Mouse (Mus musculus): Measurements from ENCODE around the gene 1700008O03Rik. TPM values are rescaled to one million over a fixed set of nuclear protein-coding genes. Genes with fewer than 3 reads are reported as not detected.

1700008O03Rik gene
- polyA plus RNA-seq, 1 experiment from 2014 or later, result 0.59 TPM

GRCm38 (mm10) chr7:44374756-44375155, 10.9 kb downstream of the 1700008O03Rik start:
- Histone ChIP-seq H3K4me2 (peak overlapping the region; percentile 82), H3K27me3 (peaks cover 7% of the 10 kb centered on the region; the same call in 1 of the 2 replicates), H3K36me3 (ENCODE audit: poor library complexity, severe bottlenecking) (no peaks in the 10 kb centered on the region), H3K4me1 (peaks cover 20% of the 10 kb centered on the region), H3K9me3 (replicated peaks) (no peaks in the 10 kb centered on the region), H3K27ac (peak overlapping the region; percentile 49), H3K9ac (peak overlapping the region; percentile 78), H3K4me3 (peak overlapping the region; percentile 61)
- ATAC-seq, result peak; percentile 28
- 0% methylated on average over 5 of the region's 5 CpGs for whole genome bisulfite sequencing

GRCm38 (mm10) chr7:44373889-44374652, 11.5 kb downstream of the 1700008O03Rik start:
- under 1% methylated on average over 19 of the region's 19 CpGs for WGBS
- H3K4me1 ChIP-seq, result peaks cover 20% of the 10 kb centered on the region
- H3K36me3 ChIP-seq (ENCODE audit: poor library complexity, severe bottlenecking), result no peaks in the 10 kb centered on the region
- peak overlapping the region; percentile 82 for H3K4me2 ChIP-seq
- H3K9me3 ChIP-seq (replicated peaks), result no peaks in the 10 kb centered on the region
- H3K27ac ChIP-seq, result peak overlapping the region; percentile 49
- peaks cover 7% of the 10 kb centered on the region; the same call in 1 of the 2 replicates for H3K27me3 ChIP-seq
- H3K4me3 ChIP-seq, result peak overlapping the region; percentile 61
- ATAC-seq, result peak; percentile 93
- H3K9ac ChIP-seq, result peak overlapping the region; percentile 78

DNA sequence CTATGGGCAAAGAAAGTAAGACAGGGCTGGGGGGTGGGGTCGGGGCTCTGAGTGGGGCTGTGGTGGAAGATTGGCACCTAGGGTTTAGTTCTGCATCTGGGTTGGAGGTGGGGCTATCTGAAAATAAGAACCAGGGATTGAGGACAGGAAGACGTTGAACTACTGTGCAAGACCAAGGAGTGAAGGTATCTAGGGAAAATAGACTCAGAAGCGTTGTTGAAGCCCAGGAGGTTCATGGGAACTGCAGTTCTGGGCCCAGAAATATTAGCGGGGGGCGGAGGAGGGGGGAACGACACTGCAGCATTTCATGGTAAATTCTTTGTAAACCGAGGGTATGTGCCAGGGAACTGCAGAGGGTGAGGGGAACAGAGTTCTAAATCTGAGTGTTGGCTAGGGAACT, 12.2 kb downstream of the 1700008O03Rik start:
- H3K27ac ChIP-seq, result no peak overlapping the region
- peak overlapping the region; percentile 61 for H3K4me3 ChIP-seq
- no peak; the same call in 1 of the 2 replicates for ATAC-seq
- peak overlapping the region; percentile 82 for H3K4me2 ChIP-seq
- H3K4me1 ChIP-seq, result peaks cover 19% of the 10 kb centered on the region
- H3K36me3 ChIP-seq (ENCODE audit: poor library complexity, severe bottlenecking), result no peaks in the 10 kb centered on the region
- WGBS, result 16% methylated on average over 7 of the region's 7 CpGs
- peaks cover 6% of the 10 kb centered on the region; the same call in 1 of the 2 replicates for H3K27me3 ChIP-seq
- H3K9ac ChIP-seq, result peak overlapping the region; percentile 45; the same call in 1 of the 2 replicates
- H3K9me3 ChIP-seq (replicated peaks), result no peaks in the 10 kb centered on the region

- Histone ChIP-seq H3K4me1 (peaks cover 15% of the 10 kb centered on the region), H3K27me3 (no peaks in the 10 kb centered on the region), H3K9ac (no peak overlapping the region), H3K27ac (no peak overlapping the region), H3K36me3 (ENCODE audit: poor library complexity, severe bottlenecking) (no peaks in the 10 kb centered on the region), H3K4me3 (no peak overlapping the region), H3K9me3 (replicated peaks) (no peaks in the 10 kb centered on the region), H3K4me2 (no peak overlapping the region)
- ATAC-seq, result no peak
- WGBS, result 92% methylated on average over 8 of the region's 8 CpGs
Observed at GRCm38 (mm10) chr7:44372678-44373077, 12.9 kb downstream of the 1700008O03Rik start.

DNA sequence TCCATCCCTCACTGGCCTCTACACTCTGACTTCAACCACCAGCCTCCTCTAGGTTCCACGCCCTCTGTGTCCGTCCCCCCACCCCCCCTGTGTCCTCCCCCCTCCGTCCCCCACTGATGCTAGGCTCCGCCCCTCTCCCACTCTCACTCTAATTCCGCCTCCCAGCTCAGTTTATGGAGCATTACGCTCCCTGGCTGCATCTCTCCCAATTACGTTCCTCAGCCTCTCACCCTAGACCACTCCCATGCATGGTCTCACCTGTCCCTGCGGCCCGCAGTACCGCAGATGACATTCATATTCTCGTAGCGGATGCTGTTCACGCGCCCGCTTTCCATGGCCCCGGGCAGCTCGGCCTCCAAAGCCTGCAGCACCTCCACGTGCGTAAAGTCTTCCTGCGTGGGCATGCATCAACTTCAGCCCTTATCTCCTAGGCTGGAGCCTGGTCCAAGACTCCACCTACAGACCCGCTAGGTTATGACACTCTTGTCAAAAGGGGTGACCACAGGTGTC, 24.8 kb downstream of the 1700008O03Rik start:
- peaks cover 48% of the 10 kb centered on the region for H3K27me3 ChIP-seq
- H3K4me2 ChIP-seq, result peak overlapping the region; percentile 88
- 8% methylated on average over 21 of the region's 21 CpGs for WGBS
- H3K9ac ChIP-seq, result peak overlapping the region; percentile 70
- peak overlapping the region; percentile 85; the same call in 1 of the 2 replicates for H3K27ac ChIP-seq
- peaks cover 37% of the 10 kb centered on the region for H3K4me1 ChIP-seq
- H3K36me3 ChIP-seq (ENCODE audit: poor library complexity, severe bottlenecking), result no peaks in the 10 kb centered on the region
- peak overlapping the region; percentile 49 for H3K4me3 ChIP-seq
- peak; percentile 25 for ATAC-seq
- H3K9me3 ChIP-seq (replicated peaks), result no peaks in the 10 kb centered on the region

GRCm38 (mm10) chr7:44359908-44360672, 25.5 kb downstream of the 1700008O03Rik start:
- peaks cover 56% of the 10 kb centered on the region for H3K27me3 ChIP-seq
- no peaks in the 10 kb centered on the region for H3K9me3 ChIP-seq (replicated peaks)

DNA sequence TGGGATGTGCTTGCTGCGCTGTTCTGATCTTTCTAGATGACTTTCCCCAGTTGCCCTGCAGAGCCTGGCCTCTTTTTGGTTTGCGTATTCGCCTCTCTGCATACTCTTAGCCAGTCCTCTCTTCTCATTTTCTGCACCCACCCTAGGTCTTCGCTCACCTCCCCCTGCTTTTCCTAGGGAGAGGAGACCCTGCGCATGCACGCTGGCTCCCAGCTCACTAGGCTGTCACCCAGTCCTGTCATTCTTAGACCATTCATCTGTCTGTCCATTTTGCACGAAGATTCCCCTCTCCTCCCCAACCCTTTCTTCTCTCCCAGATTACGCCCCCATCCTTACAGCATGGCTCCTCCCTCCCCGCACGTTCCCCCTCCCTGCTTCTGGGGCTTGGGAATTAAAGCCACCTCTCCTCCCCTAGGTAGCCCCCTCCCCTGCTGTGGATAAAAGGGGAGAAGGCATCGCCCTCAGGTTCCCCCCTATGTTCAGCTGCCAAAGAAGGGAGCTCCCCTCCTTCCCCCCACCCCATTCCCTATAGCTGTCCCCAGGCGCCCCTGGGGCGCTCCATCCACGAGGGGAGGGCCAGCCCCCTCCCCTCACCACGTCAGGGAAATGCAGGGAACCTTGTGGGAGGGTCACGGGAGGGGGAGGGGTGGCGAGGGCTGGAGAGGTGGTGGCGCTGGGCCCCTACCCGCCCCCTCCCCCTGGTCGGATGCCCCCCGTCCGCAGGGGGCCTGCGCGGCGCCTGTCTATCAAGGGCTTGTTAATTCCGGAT, 26.6 kb downstream of the 1700008O03Rik start:
- ATAC-seq, result peak; percentile 6
- Histone ChIP-seq H3K27me3 (peaks cover 66% of the 10 kb centered on the region), H3K9me3 (replicated peaks) (no peaks in the 10 kb centered on the region), H3K4me3 (peak overlapping the region; percentile 49), H3K4me1 (peaks cover 39% of the 10 kb centered on the region), H3K27ac (peak overlapping the region; percentile 85), H3K36me3 (ENCODE audit: poor library complexity, severe bottlenecking) (no peaks in the 10 kb centered on the region), H3K9ac (peak overlapping the region; percentile 65), H3K4me2 (peak overlapping the region; percentile 88)
- WGBS, result 3% methylated on average over 25 of the region's 26 CpGs

More at GRCm38 (mm10) chr7:44359908-44360672, 25.5 kb downstream of the 1700008O03Rik start:
- peak overlapping the region; percentile 70 for H3K9ac ChIP-seq
- H3K36me3 ChIP-seq (ENCODE audit: poor library complexity, severe bottlenecking), result no peaks in the 10 kb centered on the region
- ATAC-seq, result peak; percentile 82
- peak overlapping the region; percentile 85 for H3K27ac ChIP-seq
- under 1% methylated on average over 54 of the region's 54 CpGs for WGBS
- H3K4me3 ChIP-seq, result peak overlapping the region; percentile 49
- peaks cover 37% of the 10 kb centered on the region for H3K4me1 ChIP-seq
- H3K4me2 ChIP-seq, result peak overlapping the region; percentile 88

- 10% methylated on average over 5 of the region's 5 CpGs for WGBS
- Histone ChIP-seq H3K27ac (no peak overlapping the region), H3K4me2 (peak overlapping the region; percentile 29), H3K9ac (no peak overlapping the region), H3K36me3 (ENCODE audit: poor library complexity, severe bottlenecking) (no peaks in the 10 kb centered on the region), H3K9me3 (replicated peaks) (no peaks in the 10 kb centered on the region), H3K4me3 (no peak overlapping the region), H3K27me3 (peaks cover 77% of the 10 kb centered on the region), H3K4me1 (peaks cover 50% of the 10 kb centered on the region)
- no peak for ATAC-seq
Observed at GRCm38 (mm10) chr7:44358012-44358411, 27.6 kb downstream of the 1700008O03Rik start.

- Histone ChIP-seq H3K36me3 (ENCODE audit: poor library complexity, severe bottlenecking) (no peaks in the 10 kb centered on the region), H3K9me3 (replicated peaks) (no peaks in the 10 kb centered on the region), H3K9ac (peak overlapping the region; percentile 26; the same call in 1 of the 2 replicates), H3K4me3 (peak overlapping the region; percentile 7; the same call in 1 of the 2 replicates), H3K4me2 (peak overlapping the region; percentile 29), H3K4me1 (peaks cover 55% of the 10 kb centered on the region), H3K27me3 (peaks cover 79% of the 10 kb centered on the region), H3K27ac (no peak overlapping the region)
- WGBS, result 10% methylated on average over 9 of the region's 10 CpGs
- ATAC-seq, result no peak
Observed at GRCm38 (mm10) chr7:44357531-44357930, 28.1 kb downstream of the 1700008O03Rik start.

DNA sequence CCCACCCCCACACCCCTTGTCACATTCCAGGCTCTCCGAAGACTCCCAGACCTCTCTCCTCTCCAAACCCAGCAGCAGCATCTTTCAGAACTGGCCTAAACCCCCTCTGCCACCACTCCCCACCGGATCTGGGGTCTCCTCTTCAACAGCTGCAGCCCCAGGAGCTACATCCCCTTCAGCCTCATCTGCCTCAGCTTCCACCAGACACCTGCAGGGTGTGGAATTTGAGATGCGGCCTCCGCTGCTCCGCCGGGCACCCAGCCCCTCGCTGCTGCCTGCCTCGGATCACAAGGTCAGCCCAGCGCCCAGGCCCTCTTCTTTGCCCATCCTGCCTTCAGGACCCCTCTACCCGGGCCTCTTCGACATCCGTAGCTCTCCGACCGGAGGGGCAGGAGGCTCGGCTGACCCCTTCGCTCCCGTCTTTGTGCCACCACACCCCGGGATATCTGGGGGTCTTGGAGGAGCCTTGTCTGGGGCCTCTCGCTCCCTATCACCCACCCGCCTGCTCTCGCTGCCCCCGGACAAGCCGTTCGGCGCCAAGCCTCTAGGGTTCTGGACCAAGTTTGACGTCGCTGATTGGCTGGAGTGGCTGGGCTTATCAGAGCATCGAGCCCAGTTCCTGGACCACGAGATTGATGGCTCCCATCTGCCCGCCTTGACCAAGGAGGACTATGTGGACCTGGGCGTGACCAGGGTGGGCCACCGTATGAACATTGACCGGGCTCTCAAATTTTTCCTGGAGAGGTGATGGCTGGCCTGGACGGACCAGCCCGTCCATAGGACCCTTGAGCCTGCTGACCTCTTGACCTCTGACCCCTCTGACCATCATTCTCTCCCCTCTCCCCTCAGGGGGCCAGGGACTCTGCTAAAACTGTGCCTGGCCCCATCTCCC, 28.8 kb downstream of the 1700008O03Rik start:
- Histone ChIP-seq H3K27me3 (peaks cover 79% of the 10 kb centered on the region), H3K9ac (peak overlapping the region; percentile 26; the same call in 1 of the 2 replicates), H3K36me3 (ENCODE audit: poor library complexity, severe bottlenecking) (no peaks in the 10 kb centered on the region), H3K9me3 (replicated peaks) (no peaks in the 10 kb centered on the region), H3K4me2 (peak overlapping the region; percentile 29), H3K4me3 (peak overlapping the region; percentile 7; the same call in 1 of the 2 replicates), H3K4me1 (peaks cover 62% of the 10 kb centered on the region), H3K27ac (no peak overlapping the region; the same call in 1 of the 2 replicates)
- 4% methylated on average over 35 of the region's 35 CpGs for WGBS
- ATAC-seq, result no peak
